Mouse (Mus musculus) gastrocnemius, postnatal 4 days (tissue): ENCODE measurements around the gene Fam98b. TPM values are rescaled to one million over a fixed set of nuclear protein-coding genes. Genes with fewer than 3 reads are reported as not detected.

ENCODE experiments used
- DNase-seq, 2 experiments: peaks; one replicate each; pipeline ENCODE4 v3.0.0; 2021 to 2022; ENCODE audit warnings: low spot score in 2 of 2, mixed read lengths in 2 of 2
- long read RNA-seq, 2 experiments: library from polyadenylated mRNA; stranded (forward); transcript quantifications; one replicate each; pipeline ENCODE4 v2.0.0; 2021
- total RNA-seq, 2 experiments: library from RNA; stranded (reverse); gene quantifications; 2 replicates each; pipeline ENCODE4 v1.2.3; 2021

The Fam98b gene
- 10 to 100 TPM; 29.7 to 32.1 TPM for total RNA-seq
- long read RNA-seq, experiment 1, partial matches to known transcripts = 3 of 3 reads
- long read RNA-seq, experiment 1, other reads (novel, unspliced or antisense) = 0 of 3 reads
- long read RNA-seq, experiment 2 = 0 reads

- DNase-seq = peak; percentile 79 to 87
These were observed at the start of gene Fam98b for GRCm38 (mm10) chr2:117249255-117250000. TSS of gene Fam98b (plus strand) at chr2:117249739.

- DNase-seq = no peak
These were observed 48.6 kb upstream of the Fam98b start for GRCm38 (mm10) chr2:117200869-117201338.

DNA sequence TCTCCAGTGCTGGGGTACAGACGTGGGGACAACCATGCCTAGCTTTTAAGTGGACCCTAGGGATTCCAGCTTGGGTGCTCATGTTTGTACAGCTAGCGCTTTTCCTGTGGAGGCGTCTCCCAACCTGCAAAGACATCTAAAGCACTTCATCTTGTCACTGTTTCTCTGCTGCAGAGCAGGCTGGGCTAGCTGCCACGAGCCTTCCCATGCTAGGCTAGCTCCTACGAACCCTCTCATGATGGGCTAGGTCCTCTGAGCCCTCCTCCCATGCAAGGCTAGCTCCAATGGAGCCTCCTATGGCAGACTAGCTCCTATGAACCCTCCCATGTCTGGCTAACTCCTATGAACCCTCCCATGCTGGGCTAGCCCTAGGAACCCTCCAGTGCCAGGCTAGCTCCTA lies 46.2 kb upstream of the Fam98b start:
- DNase-seq = no peak

GRCm38 (mm10) chr2:117204534-117204933 lies 45.0 kb upstream of the Fam98b start:
- DNase-seq = no peak

DNA sequence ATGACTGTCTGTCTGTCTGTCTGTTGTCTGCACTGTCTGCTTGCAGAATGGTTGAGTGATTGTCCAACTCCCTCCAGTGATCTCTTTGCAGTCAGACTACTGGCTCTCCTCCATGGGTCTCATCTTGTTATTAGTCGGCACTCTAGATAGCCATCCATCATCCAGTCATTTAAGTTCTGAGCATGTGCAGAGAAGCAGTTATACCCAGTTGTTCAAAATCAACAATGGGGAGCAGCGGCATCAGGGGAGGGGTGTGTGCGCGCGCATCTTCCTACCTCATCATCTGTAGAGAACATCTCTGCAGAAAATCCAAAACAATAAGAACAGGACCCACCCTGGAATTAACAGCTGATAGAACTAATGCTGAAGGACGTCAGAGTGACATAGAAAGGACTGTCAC lies 44.5 kb upstream of the Fam98b start:
- no peak for DNase-seq

GRCm38 (mm10) chr2:117210416-117211085 lies 39.0 kb upstream of the Fam98b start:
- no peak for DNase-seq

DNA sequence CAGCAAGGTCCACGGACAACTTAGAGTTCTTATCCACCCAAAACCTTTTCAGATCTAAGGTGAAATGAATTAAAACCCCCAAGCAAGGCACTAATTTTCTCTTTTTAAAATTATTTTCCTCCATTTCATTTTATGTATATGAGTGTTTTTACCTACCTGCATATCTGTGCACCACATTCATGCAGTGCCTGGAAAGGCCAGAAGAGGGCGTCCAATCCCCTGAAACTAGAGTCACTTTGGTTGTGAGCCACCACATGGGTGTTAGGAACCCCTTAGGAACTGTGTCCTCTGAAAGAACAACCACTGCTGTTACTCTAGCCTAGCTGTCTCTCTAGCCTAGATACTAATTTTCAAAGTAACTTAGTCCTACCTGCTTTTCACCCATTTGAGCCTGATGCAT lies 33.4 kb upstream of the Fam98b start:
- DNase-seq = no peak

DNA sequence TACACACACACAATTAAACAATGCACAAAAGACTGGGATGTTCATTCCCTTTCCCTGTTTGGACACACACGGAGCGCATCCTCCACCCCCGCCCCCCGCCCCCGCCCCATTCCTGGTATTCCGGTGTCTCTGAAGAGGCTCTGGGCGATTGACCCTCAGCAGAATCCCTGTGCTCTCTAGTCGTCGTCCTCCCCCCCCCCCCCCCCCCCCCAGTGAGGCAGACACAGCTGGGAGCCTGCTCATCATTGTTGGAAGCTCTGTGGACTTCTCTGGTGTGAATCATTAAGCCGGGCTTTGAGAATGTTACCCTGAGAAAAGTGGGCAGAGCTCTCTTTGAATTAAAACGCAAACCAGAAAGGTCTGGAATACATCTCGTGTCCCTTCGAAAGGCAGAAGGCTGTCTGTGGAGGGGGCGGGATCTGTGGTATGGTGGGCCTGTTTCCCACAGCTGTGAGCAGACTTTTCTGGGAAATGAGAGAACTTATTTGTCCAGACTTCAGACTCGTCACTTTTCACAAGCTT lies 31.8 kb upstream of the Fam98b start:
- no peak for DNase-seq

DNA sequence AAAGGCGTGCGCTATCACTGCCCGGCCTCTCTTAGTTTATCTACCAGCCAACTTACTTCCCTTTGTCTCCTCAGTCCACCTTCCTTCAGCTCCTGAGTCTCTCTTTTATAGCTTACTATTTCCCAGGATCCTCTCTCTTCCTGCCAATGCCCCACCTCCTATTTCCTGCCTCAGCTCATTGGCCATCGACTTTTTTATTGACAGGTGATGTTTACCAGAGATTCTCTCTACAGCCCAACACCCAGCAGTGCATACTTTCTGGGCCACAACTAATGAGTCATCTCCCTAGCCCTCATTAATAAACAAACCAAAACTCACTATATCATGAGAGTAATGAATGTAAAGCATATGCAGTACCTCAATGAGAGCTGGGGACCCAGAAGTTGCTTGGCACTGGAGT lies 30.0 kb upstream of the Fam98b start:
- DNase-seq = no peak

DNA sequence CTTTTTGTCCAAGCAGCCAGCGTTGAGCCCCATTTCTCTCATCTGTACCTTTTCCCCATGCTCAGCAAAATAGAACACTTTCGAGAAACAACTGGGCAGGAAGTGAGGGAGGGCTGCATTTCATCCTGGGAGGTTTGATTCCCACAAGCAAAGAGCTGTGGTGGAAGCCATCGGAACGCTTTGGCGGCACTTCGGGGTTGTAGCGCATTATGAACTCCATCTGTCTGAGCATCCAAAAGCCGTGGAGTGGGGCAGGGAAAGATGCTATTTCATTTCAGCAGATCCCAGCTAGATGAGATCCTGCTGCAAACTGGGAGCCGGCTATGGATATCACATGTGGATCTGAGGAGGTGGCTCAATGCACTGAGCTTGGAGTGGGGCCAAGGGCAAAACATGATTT lies 26.9 kb upstream of the Fam98b start:
- no peak for DNase-seq

DNA sequence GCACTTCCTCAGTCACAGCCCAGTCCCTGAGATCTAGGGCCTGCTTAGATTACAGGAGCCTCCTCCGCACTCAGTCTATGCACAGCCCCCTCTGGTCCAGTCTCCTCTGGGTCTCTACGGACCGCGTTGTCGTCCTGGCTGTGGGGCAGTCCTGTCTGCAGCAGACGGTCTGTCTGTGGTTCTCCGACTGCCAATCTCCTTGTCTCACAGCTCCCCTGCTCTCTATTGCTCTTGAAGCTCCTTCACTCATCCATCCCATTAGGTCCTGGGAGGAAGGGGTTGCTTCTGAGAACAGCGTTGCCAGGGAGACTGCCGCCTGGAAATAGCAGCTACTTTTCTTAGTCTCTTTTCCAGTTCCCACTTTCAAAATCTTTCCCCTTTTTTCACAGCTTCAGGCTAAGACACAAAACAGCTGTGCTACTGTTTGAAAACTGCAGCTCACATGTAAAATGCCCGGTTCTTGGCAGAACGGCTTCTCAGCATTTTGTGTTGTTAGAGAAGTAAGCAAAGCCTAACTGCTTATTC lies 20.9 kb upstream of the Fam98b start:
- no peak for DNase-seq

GRCm38 (mm10) chr2:117230261-117230660 lies 19.3 kb upstream of the Fam98b start:
- no peak for DNase-seq

DNA sequence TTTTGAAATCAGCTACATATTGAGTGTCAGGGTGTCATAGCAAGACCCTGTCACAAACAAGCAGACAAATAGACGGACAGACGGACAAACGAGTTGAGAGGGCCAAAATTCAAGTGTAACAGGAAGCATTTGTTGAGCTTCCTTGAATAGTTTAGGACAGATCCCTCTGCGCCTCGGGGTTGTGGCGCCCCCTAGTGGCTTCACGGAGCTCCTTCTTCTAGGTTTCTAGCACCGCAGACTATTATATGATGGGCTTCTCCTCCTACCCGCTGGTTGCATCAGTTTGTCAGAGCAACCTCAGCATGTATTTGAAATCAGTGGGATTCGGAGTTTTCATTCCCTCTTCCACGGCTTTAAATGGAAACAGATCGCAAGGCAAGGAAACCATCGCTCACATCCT lies 18.3 kb upstream of the Fam98b start:
- DNase-seq = peak; percentile 87 to 88

DNA sequence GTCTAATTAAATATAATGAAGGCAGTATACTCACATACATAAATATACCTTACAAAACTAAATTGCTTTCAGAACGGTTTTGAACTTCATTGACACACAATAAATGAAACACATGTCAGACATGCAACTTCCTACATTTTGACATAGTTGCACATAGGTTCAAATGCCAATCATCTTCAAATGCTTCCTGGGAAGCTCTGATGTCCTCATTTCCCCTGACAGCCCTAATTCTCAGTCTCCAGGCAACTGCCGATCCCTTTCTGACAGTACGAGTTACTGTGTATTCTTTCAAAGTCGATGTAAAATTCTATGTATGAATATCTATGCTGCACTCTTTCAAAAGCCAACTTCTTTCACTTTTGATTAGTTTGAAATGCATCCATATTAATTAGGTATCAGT lies 7.6 kb upstream of the Fam98b start:
- DNase-seq = no peak

DNA sequence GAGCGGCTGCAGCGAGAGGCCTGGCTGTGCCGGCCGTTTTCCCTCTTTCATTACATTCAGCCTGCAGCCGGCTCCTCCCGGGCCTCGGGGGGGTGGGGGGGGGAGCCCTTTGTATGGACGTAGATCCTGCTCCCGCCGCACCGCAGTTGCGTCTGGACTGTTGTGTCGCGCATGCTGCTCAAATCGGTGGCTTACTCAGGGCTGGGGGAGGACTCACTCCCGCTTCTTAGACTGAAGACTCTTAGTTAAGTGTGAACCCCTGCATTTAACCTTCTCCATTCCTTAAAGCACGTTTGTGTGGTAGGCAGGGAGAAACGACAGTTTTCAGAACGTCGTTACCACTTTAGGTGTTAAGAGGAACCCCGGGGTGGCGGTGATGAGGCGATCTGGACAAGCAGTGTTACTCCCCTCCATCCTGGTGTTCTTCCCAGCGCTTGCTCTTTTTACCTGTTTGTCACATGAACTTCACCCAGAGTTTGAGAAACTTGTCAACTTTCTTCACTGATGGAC lies 517 bp downstream of the Fam98b start:
- DNase-seq = no peak

GRCm38 (mm10) chr2:117255415-117255814 lies 5.9 kb downstream of the Fam98b start:
- no peak for DNase-seq

- no peak for DNase-seq
These were observed 8.1 kb downstream of the Fam98b start for GRCm38 (mm10) chr2:117257617-117258016.

DNA sequence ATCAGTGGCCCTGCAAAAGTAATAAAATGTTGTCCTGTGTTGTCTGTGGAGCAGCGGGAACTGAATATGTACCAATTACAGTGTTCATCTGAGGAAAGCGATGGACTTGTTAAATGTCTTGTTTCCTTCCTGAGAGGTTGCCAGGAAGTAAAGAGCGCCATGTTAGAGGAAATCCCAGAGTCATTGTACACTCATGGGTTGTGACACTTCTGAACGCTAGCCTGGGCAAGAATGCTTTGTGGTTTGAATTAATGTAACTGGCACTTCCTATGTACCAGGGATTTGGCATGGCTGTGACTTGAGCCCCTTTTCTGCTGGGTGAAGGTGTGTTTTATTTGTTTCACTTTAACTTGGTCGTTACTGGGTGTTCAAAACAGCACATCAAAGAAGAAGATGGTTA lies 12.6 kb downstream of the Fam98b start:
- no peak for DNase-seq

GRCm38 (mm10) chr2:117263786-117264408 lies 14.4 kb downstream of the Fam98b start:
- DNase-seq = peak; percentile 31 to 43

DNA sequence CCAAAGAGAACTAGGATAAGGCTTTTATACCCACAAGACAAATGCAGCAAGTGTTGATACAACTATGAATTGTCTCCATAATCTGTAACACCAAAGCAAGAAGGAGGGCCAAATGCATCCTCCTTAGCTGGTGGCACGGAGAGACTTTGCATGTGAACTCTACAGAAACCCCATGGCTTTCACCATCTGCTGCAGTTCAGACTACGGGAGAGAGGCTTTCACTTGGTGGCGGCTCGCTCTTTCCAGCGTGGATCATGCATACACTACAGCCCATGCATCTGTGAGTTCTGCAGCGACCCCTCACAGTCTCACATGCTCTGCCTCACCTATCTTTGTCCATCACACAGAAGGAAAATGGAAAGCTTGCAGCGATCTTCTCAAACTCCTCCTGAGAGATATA lies 38.8 kb downstream of the Fam98b start:
- no peak for DNase-seq
